Mouse (Mus musculus) urinary bladder, adult 18-20 months (tissue): Measurements from ENCODE around the gene Ctsa.
"Not testable (repeated sequence)": the region's sequence is repeated elsewhere in the genome, so short reads cannot be mapped to it uniquely, and the experiment has no call there.

ENCODE experiments used
- DNase-seq, 2 experiments: peaks; one replicate each; pipeline ENCODE4 v3.0.0; 2022; ENCODE audit warnings: low spot score in 2 of 2, mixed read lengths in 2 of 2

The Ctsa gene

GRCm38 (mm10) chr2:164832748-164833301 is at the start of gene Ctsa:
Ctsa (plus strand) TSS chr2:164832873.
- peak; percentile 56 to 68 for DNase-seq

GRCm38 (mm10) chr2:164783926-164784581 is 48.6 kb upstream of the Ctsa start:
- DNase-seq: no peak

GRCm38 (mm10) chr2:164784869-164785420 is 47.7 kb upstream of the Ctsa start:
- DNase-seq: no peak

GRCm38 (mm10) chr2:164785481-164786387 is 46.9 kb upstream of the Ctsa start, which contains the start of gene Snx21:
Snx21 (plus strand) TSS chr2:164785823.
- peak; percentile 83 to 92 for DNase-seq

GRCm38 (mm10) chr2:164786388-164786885 is 46.2 kb upstream of the Ctsa start:
- DNase-seq: no peak

GRCm38 (mm10) chr2:164787032-164787431 is 45.6 kb upstream of the Ctsa start:
- no peak for DNase-seq

GRCm38 (mm10) chr2:164787779-164788178 is 44.9 kb upstream of the Ctsa start:
- DNase-seq: no peak

GRCm38 (mm10) chr2:164788411-164788810 is 44.3 kb upstream of the Ctsa start:
- DNase-seq: no peak

- DNase-seq: no peak
Observed at GRCm38 (mm10) chr2:164790451-164790850, 42.2 kb upstream of the Ctsa start.

GRCm38 (mm10) chr2:164791841-164792261 is 40.8 kb upstream of the Ctsa start:
- no peak for DNase-seq

- no peak for DNase-seq
Observed at GRCm38 (mm10) chr2:164792400-164793190, 40.1 kb upstream of the Ctsa start.

- DNase-seq: no peak
Observed at GRCm38 (mm10) chr2:164793236-164793635, 39.4 kb upstream of the Ctsa start.

- no peak for DNase-seq
Observed at GRCm38 (mm10) chr2:164793772-164794171, 38.9 kb upstream of the Ctsa start.

GRCm38 (mm10) chr2:164794293-164794692 is 38.4 kb upstream of the Ctsa start:
- DNase-seq: peak in 1 of 2 experiments; percentile 45

- DNase-seq: no peak
Observed at GRCm38 (mm10) chr2:164795868-164796267, 36.8 kb upstream of the Ctsa start.

- DNase-seq: not testable (repeated sequence)
Observed at GRCm38 (mm10) chr2:164798554-164798953, 34.1 kb upstream of the Ctsa start.

- DNase-seq: no peak
Observed at GRCm38 (mm10) chr2:164800252-164801004, 32.2 kb upstream of the Ctsa start.

- DNase-seq: no peak
Observed at GRCm38 (mm10) chr2:164803201-164803920, 29.3 kb upstream of the Ctsa start.

GRCm38 (mm10) chr2:164803921-164804313 is 28.8 kb upstream of the Ctsa start:
- DNase-seq: no peak
